Mouse (Mus musculus) hindbrain, postnatal 0 days (tissue): ENCODE results near the gene Nprl2. TPM values are rescaled to one million over a fixed set of nuclear protein-coding genes. Genes with fewer than 3 reads are reported as not detected.

Experiments used
- ATAC-seq: fragments of 200-750 bp; cut with Nextera tagmentation; 2 replicates; pipeline ENCODE4 v1.8.0; 2017; ENCODE audit warnings: mild to moderate bottlenecking, moderate TSS enrichment, moderate library complexity
- DNase-seq: peaks from one replicate; pipeline ENCODE4 v3.0.0-alpha.2; 2015; ENCODE audit warnings: low spot score
- H3K27ac ChIP-seq: fragments of 300-500 bp; sonication (generic); 2 replicates; pipeline ENCODE4 v1.5.1; 2014; ENCODE audit warnings: mild to moderate bottlenecking
- H3K27me3 ChIP-seq: fragments of 300-500 bp; sonication (generic); 2 replicates; pipeline ENCODE4 v1.6.1; 2014; ENCODE audit warnings: low read length, mixed read lengths; ENCODE audit not compliant: insufficient read depth
- H3K36me3 ChIP-seq: fragments of 300-500 bp; sonication (generic); 2 replicates; pipeline ENCODE4 v1.6.1; 2014; ENCODE audit warnings: low read length, mixed read lengths; ENCODE audit not compliant: insufficient read depth
- H3K4me1 ChIP-seq: fragments of 300-500 bp; sonication (generic); 2 replicates; pipeline ENCODE4 v1.6.1; 2014; ENCODE audit warnings: antibody characterized with exemption, low read length, mixed read lengths; ENCODE audit not compliant: insufficient read depth
- H3K4me2 ChIP-seq: fragments of 300-500 bp; sonication (generic); 2 replicates; pipeline ENCODE4 v1.6.1; 2014; ENCODE audit warnings: low read depth, mild to moderate bottlenecking, low read length, moderate library complexity, mixed read lengths
- H3K4me3 ChIP-seq: fragments of 300-500 bp; sonication (generic); 2 replicates; pipeline ENCODE4 v1.5.1; 2014; ENCODE audit warnings: low read length
- H3K9ac ChIP-seq: fragments of 300-500 bp; sonication (generic); replicated peaks from 2 replicates; pipeline ENCODE4 v1.6.1; 2014; ENCODE audit warnings: mild to moderate bottlenecking, low read length, moderate library complexity, mixed read lengths
- H3K9me3 ChIP-seq: fragments of 300-500 bp; sonication (generic); 2 replicates; pipeline ENCODE4 v1.6.1; 2016; ENCODE audit warnings: low read length, mixed read lengths
- CTCF ChIP-seq: IDR thresholded peaks from 2 replicates; pipeline ENCODE4 v1.5.1; 2016; ENCODE audit warnings: antibody characterized with exemption, control low read depth, low read depth
- WGBS: fragments of 180-500 bp; shearing (Covaris S2); extraction: QIAGEN DNeasy Blood & Tissue Kit; methylation state at CpG from one replicate; pipeline ENCODE4 v1.1.7; 2014; 5-methylcytosine and 5-hydroxymethylcytosine counted together
- polyA plus RNA-seq: library from polyadenylated mRNA; unstranded; fragments of >200 nt; fragmentation: Nextera tagmentation; extraction: Ambion mirVana; gene quantifications from 2 replicates; pipeline ENCODE4 v1.2.1, GENCODE M21; 2015
- total RNA-seq: library from RNA; depleted of rRNA; stranded (reverse); fragments of >200 nt; gene quantifications from 2 replicates; pipeline ENCODE4 v1.2.3, GENCODE M21; 2014

Gene Nprl2
- total and polyA plus RNA-seq, 2 experiments from 2014 or later = 54.6 to 70.5 TPM

DNA sequence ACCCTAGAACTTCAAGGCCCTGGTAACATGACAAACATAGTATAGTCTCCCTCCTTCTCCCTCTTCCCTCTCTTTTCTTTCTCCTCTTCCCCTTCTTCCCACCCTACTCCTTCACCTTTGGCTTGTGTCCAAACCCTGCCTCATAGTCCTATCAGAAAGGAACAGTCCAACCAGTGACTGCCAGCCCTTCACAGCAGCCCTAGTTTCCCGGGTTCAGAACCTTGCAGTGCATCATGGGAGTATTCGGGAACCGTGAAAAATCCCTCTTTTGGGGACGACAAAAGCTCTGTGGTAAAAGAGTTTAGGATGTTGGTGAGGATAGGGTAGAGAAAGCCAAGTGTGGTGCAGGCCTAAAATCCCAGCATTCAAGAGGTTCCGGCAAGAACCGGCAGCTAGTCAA is 21.7 kb upstream of the Nprl2 start:
- H3K9ac ChIP-seq = no peak overlapping the region
- H3K27me3 ChIP-seq = no peaks in the 10 kb centered on the region
- peaks cover 3% of the 10 kb centered on the region; the same call in 1 of the 2 replicates for H3K4me1 ChIP-seq
- no peak overlapping the region for H3K27ac ChIP-seq
- no peak for ATAC-seq
- WGBS = 26% methylated on average over 6 of the region's 6 CpGs
- H3K4me3 ChIP-seq = no peak overlapping the region
- H3K9me3 ChIP-seq = no peaks in the 10 kb centered on the region
- DNase-seq = no peak
- no peak overlapping the region for H3K4me2 ChIP-seq
- TF ChIP-seq CTCF = no peak
- 0 out of 2 replicates have a peak, but pooled peaks cover 9% of the 10 kb centered on the region for H3K36me3 ChIP-seq

DNA sequence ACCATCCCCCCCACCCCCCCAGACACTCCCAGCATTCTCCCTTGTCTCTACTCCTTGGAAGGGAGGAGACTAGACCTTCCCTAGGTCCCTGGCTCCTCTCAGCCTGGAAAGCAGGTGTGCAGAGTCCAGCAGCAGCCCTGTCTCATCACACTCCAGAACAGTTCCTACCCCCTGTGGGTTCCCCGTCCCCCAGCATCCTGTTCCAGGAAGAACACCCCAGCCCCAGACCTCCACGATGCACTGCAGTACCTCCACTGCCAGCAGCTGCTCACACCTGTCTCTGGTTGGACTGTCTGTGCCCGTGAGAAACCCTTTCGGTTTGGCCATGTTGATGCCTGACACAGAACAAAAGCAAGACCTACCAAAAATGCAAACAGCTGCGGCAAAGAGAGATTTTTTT is 20.8 kb upstream of the Nprl2 start:
- H3K36me3 ChIP-seq = 0 out of 2 replicates have a peak, but pooled peaks cover 9% of the 10 kb centered on the region
- peaks cover 3% of the 10 kb centered on the region for H3K4me1 ChIP-seq
- ATAC-seq = no peak
- H3K9me3 ChIP-seq = no peaks in the 10 kb centered on the region
- H3K4me3 ChIP-seq = no peak overlapping the region
- no peak for TF ChIP-seq CTCF
- WGBS = 64% methylated on average over 5 of the region's 5 CpGs
- no peak for DNase-seq
- H3K9ac ChIP-seq = no peak overlapping the region
- no peak overlapping the region for H3K4me2 ChIP-seq
- H3K27ac ChIP-seq = 0 out of 2 replicates have a peak overlapping the region, but pooled peaks have one; percentile 20
- H3K27me3 ChIP-seq = no peaks in the 10 kb centered on the region

DNA sequence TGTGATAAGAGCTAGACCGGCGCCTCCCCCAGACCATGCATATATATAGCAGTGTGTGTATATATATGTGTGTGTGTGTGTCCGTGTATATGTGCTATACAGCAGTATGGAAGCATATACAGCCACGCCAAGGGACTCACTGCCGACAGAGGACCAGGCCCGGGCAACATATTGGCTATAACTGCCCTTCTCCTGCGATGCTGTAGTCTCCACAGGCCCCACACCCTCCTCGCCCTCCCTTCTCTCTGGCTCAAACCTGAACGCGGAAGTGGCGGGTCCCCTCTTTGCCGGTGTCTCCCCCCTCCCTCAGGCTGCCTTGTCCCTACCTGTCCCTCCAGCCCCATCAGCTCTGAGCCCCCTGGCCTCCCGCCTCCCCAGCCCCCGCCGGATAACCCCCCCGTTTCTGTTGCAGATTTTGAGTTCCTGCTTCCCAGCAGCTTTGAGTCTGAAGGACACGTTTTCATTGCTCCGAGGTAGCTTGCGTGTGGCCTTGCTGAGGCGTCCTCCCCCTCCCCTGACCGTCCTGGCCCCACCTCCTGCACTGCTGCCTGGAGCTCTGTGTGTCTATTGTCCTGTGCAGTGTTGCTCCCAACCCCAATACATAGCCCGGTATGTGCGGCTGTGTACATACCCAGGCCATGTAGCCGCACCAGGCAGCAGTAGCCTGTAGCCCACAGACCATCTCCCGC is 20.2 kb upstream of the Nprl2 start:
- H3K27ac ChIP-seq = no peak overlapping the region
- H3K36me3 ChIP-seq = 0 out of 2 replicates have a peak, but pooled peaks cover 9% of the 10 kb centered on the region
- H3K9ac ChIP-seq = no peak overlapping the region
- no peak for TF ChIP-seq CTCF
- H3K27me3 ChIP-seq = no peaks in the 10 kb centered on the region
- WGBS = 23% methylated on average over 24 of the region's 25 CpGs
- H3K4me3 ChIP-seq = no peak overlapping the region
- H3K9me3 ChIP-seq = no peaks in the 10 kb centered on the region
- DNase-seq = peak; percentile 25
- H3K4me1 ChIP-seq = peaks cover 9% of the 10 kb centered on the region
- peak overlapping the region; percentile 16; the same call in 1 of the 2 replicates for H3K4me2 ChIP-seq
- ATAC-seq = no peak

DNA sequence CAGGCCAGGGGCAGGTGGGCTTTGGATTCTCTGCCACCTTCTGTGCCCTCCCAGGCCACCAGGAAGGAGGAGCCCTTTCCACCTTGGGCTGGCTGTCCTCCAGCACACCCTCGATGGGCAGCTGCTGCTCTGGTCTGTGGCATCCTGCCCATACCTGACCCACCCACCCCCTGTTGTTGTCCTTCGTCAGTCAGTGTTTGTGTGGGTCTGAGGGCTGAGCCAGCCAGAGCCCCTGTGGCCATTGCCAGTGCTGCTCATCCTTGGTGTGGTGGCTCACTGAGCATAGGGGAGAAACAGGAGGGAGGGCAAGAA is 19.7 kb upstream of the Nprl2 start:
- no peak for TF ChIP-seq CTCF
- ATAC-seq (no peak), DNase-seq (no peak)
- Histone ChIP-seq H3K36me3 (0 out of 2 replicates have a peak, but pooled peaks cover 9% of the 10 kb centered on the region), H3K4me1 (peaks cover 13% of the 10 kb centered on the region), H3K9me3 (no peaks in the 10 kb centered on the region), H3K4me2 (no peak overlapping the region), H3K4me3 (no peak overlapping the region), H3K27ac (no peak overlapping the region), H3K27me3 (no peaks in the 10 kb centered on the region), H3K9ac (no peak overlapping the region)
- 18% methylated on average over 2 of the region's 2 CpGs for WGBS

DNA sequence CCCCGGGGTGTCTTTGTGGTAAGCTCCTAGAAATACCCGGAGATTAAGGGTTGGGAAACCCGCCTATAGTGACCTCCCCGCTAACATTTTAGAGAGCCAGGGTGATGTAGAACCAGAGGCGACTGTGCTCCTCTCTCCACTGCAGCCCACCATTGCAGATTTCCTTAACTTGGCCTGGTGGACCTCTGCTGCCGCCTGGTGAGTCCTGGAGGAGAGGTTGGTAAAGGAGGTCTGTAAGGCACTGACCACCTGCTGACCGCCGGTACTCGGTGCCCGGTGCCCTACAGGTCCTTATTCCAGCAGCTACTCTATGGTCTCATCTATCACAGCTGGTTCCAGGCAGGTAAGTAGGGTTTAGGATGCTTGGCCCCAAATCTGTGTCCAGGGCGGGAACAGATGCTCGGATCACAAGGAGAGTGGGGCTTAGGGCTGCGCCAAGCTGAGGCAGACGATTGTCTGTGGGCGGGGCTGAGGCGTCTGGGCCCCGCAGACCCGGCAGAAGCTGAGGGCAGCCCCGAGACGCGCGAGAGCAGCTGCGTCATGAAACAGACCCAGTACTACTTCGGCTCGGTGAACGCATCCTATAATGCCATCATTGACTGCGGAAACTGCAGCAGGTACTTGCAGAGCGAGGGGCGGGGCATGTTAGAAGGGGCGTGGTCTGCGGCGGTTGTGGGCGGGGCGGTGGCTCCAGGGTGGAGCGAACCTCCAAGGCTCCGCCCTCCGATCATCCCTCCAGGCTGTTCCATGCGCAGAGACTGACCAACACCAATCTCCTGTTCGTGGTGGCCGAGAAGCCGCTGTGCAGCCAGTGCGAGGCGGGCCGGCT is 15.6 kb upstream of the Nprl2 start:
- 0 out of 2 replicates have a peak, but pooled peaks cover 4% of the 10 kb centered on the region for H3K36me3 ChIP-seq
- peaks cover 13% of the 10 kb centered on the region for H3K4me1 ChIP-seq
- ATAC-seq (peak; percentile 78), DNase-seq (peak; percentile 76)
- WGBS = 9% methylated on average over 43 of the region's 44 CpGs
- no peaks in the 10 kb centered on the region for H3K27me3 ChIP-seq
- H3K27ac ChIP-seq = no peak overlapping the region
- H3K4me3 ChIP-seq = peak overlapping the region; percentile 27
- peak overlapping the region; percentile 28 for H3K9ac ChIP-seq
- H3K9me3 ChIP-seq = no peaks in the 10 kb centered on the region
- TF ChIP-seq CTCF = peak; percentile 51
- peak overlapping the region; percentile 49 for H3K4me2 ChIP-seq

DNA sequence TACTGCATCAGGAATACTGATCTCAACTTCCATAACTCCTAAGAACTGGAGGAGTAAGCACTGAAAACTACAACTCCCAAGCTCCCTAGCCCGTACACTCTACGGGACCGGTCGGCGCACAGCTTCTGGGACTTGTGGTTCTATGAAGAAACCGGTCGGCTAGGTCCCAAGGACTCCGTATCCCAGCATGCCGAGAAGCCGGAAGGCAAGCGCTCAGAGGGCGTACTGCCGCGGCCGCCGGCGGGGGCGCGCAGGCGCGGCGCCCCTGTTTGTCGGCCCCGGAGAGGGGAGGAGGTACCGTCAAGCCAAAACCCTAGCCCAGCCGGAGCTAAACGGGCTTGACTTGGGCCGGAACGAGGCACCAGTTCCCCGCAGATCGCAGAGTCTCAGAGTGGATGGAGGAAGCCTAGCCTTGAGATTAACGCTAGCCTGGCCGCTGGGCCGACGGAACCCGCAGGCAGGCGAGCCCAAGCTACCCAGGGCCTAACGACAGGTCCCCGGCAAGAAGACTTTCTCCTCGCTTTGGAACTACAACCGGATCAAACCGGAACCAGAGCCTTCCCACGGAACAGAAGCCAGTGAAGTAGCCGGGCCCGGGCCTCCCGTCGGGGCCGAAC is 8.1 kb upstream of the Nprl2 start, which contains the start of gene Tmem115:
Tmem115 (plus strand) TSS at position 155 of the 617 bp plus-strand sequence.
- under 1% methylated on average over 46 of the region's 48 CpGs for whole genome bisulfite sequencing

More for the DNA sequence above, 8.1 kb upstream of the Nprl2 start, which contains the start of gene Tmem115:
- H3K36me3 ChIP-seq = peaks cover 13% of the 10 kb centered on the region; the same call in 1 of the 2 replicates
- H3K4me2 ChIP-seq = peak within 1 kb of the TSS; percentile 98
- ATAC-seq (peak; percentile 99), DNase-seq (peak; percentile 99)
- H3K27ac ChIP-seq = peak within 1 kb of the TSS; percentile 90
- H3K4me1 ChIP-seq = peaks cover 26% of the 10 kb centered on the region
- no peak for TF ChIP-seq CTCF
- H3K27me3 ChIP-seq = no peaks in the 10 kb centered on the region
- H3K4me3 ChIP-seq = peak within 1 kb of the TSS; percentile 90
- H3K9ac ChIP-seq = peak within 1 kb of the TSS; percentile 86
- H3K9me3 ChIP-seq = no peaks in the 10 kb centered on the region
